Mouse (Mus musculus) kidney, embryonic 16.5 days (tissue): Measurements from ENCODE around the gene Ldlrad2. TPM values are rescaled to one million over a fixed set of nuclear protein-coding genes. Genes with fewer than 3 reads are reported as not detected.
"Not testable (repeated sequence)": the region's sequence is repeated elsewhere in the genome, so short reads cannot be mapped to it uniquely, and the experiment has no call there.

Experiments used
- ATAC-seq: fragments of 200-750 bp; cut with Nextera tagmentation; 2 replicates; pipeline ENCODE4 v1.8.0; 2017; ENCODE audit warnings: moderate TSS enrichment; ENCODE audit not compliant: low FRiP score, low TSS enrichment
- H3K27ac ChIP-seq: fragments of 300-500 bp; sonication (generic); 2 replicates; pipeline ENCODE4 v1.5.1; 2014; ENCODE audit warnings: low read length
- H3K27me3 ChIP-seq: fragments of 300-500 bp; sonication (generic); 2 replicates; pipeline ENCODE4 v1.6.1; 2014; ENCODE audit warnings: low read length, control low read depth, mixed read lengths; ENCODE audit not compliant: insufficient read depth
- H3K36me3 ChIP-seq: fragments of 300-500 bp; sonication (generic); 2 replicates; pipeline ENCODE4 v1.6.1; 2014; ENCODE audit warnings: low read length, control low read depth, mixed read lengths; ENCODE audit not compliant: insufficient read depth
- H3K4me1 ChIP-seq: fragments of 300-500 bp; sonication (generic); 2 replicates; pipeline ENCODE4 v1.6.1; 2014; ENCODE audit warnings: low read length, control low read depth, mixed read lengths; ENCODE audit not compliant: insufficient read depth
- H3K4me2 ChIP-seq: fragments of 300-500 bp; sonication (generic); replicated peaks from 2 replicates; pipeline ENCODE4 v1.6.1; 2014; ENCODE audit warnings: low read depth, low read length
- H3K4me3 ChIP-seq: fragments of 300-500 bp; sonication (generic); 2 replicates; pipeline ENCODE4 v1.5.1; 2014; ENCODE audit warnings: mild to moderate bottlenecking, low read length
- H3K9ac ChIP-seq: fragments of 300-500 bp; sonication (generic); replicated peaks from 2 replicates; pipeline ENCODE4 v1.6.1; 2014; ENCODE audit warnings: low read length
- H3K9me3 ChIP-seq: fragments of 300-500 bp; sonication (generic); 2 replicates; pipeline ENCODE4 v1.6.1; 2016; ENCODE audit warnings: low read length, control low read depth
- WGBS: fragments of 180-500 bp; shearing (Covaris S2); extraction: QIAGEN DNeasy Blood & Tissue Kit; methylation state at CpG from one replicate; pipeline ENCODE4 v1.1.7; 2014; 5-methylcytosine and 5-hydroxymethylcytosine counted together
- polyA plus RNA-seq: library from polyadenylated mRNA; unstranded; fragments of >200 nt; fragmentation: Nextera tagmentation; extraction: Ambion mirVana; gene quantifications from 2 replicates; pipeline ENCODE4 v1.2.1, GENCODE M21; 2015

Gene Ldlrad2
- polyA plus RNA-seq, 1 experiment from 2014 or later = not detected

DNA sequence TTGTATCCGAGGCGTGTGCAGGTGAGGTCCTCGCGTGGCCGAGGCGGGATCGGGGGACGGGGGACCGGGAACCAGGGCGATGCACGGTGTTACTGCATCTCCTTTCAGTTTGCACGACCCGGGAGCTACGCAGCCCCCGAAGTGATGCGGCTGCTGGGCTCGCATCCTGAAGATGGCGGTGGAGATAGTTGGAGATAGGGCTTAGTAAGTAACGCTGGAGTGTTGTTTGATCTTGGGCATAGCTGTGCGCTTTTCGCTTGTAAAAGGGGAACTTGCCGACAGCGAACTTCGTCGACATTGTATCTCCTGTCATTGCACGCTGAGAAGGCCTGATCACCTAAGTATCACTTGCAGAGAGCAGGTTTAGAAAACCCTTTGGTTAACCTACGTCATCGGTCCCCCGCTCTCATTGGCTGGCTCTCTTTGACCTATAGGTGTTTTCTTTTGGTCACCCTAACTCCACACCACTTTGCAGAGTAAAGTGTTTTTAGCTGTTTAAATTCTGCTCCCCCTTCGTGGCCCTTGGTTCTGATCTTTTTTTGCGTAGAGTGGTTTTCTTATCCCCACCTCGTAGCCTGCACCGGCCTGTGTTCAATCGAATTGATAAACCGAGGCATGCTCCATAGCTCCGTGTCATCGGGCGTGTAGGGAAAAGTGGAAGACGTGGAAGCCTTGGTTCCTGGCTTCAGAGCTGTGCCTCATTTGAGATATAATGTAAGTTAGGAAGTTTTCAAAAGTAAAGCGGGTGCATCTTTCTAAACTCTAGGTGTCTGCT lies 20.3 kb upstream of the Ldlrad2 start:
- Histone ChIP-seq H3K36me3 (no peaks in the 10 kb centered on the region), H3K4me2 (peak overlapping the region; percentile 80), H3K9ac (peak overlapping the region; percentile 89), H3K27ac (peak overlapping the region; percentile 99), H3K27me3 (no peaks in the 10 kb centered on the region), H3K4me1 (peaks cover 18% of the 10 kb centered on the region), H3K9me3 (no peaks in the 10 kb centered on the region), H3K4me3 (peak overlapping the region; percentile 92)
- 3% methylated on average over 40 of the region's 40 CpGs for WGBS
- no peak for ATAC-seq

DNA sequence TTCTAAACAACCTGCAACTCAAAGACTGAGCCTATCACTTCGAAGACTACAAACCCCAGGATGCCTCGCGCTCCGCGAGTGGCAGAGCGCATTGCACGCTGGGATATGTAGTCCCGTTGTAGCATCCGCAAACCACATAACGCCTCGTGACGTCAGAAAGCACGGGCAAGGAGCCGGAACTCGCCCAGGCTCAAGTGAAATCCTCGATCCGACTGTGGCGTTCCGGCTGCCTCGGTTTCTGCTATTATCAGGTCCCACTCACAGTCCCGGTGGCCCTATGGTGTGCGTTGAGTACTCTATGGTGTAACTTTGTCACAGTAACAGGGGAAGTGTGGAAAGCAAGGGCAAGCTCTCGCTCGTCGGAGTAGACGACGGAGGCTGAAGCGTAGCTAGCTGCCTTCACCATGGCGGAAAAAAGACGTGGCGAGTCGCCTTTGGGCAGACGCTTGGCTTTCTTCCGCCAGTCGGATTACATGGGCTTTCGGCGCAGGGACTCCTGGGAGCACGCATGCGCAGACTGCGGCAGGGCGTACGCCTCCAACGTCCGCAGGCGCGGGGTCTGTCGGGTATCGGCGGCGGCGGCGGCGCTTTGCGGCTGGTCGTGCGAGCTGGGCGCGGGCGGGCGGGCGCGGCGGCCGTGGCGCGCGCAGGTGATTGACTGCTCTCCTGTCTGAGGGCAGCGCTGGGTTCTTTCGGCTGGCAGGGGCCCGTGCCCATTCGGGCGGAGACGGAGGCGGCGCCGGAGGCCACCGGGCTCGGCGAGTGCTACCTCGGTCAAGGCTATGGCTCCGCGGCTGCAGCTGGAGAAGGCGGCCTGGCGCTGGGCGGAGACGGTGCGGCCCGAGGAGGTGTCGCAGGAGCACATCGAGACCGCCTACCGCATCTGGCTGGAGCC lies 19.5 kb upstream of the Ldlrad2 start, which contains the start of gene Usp48:
Gene Usp48, plus strand, starts transcription at position 155 of the 895 bp plus-strand sequence.
- peak; percentile 94 for ATAC-seq
- H3K9me3 ChIP-seq = no peaks in the 10 kb centered on the region
- H3K9ac ChIP-seq = peak within 1 kb of the TSS; percentile 89
- under 1% methylated on average over 92 of the region's 92 CpGs for WGBS
- H3K27ac ChIP-seq = peak within 1 kb of the TSS; percentile 99
- peak within 1 kb of the TSS; percentile 80 for H3K4me2 ChIP-seq
- peaks cover 16% of the 10 kb centered on the region for H3K4me1 ChIP-seq
- no peaks in the 10 kb centered on the region for H3K36me3 ChIP-seq
- peak within 1 kb of the TSS; percentile 92 for H3K4me3 ChIP-seq
- no peaks in the 10 kb centered on the region for H3K27me3 ChIP-seq

DNA sequence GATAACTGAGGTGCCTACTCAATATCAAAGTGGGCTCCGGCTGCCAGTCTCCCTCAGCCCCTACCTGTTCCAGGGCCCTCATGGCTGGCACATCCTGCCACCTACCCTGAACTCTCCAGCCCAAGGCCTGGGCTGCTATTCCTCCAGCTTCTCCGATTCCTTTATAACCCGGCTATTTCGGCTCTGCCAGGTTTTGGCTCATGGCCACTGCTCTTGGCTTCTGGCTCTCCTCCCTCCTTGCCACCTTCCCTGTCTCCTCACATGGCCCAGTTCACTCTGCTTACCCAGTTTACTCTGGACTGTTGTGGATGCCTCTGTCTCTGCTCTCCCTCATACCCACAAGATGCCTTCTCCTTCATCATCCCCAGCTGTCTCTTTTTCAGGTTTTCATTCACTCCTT lies 16.6 kb upstream of the Ldlrad2 start:
- no peak for ATAC-seq
- H3K36me3 ChIP-seq = no peaks in the 10 kb centered on the region
- no peaks in the 10 kb centered on the region for H3K27me3 ChIP-seq
- no peak overlapping the region for H3K27ac ChIP-seq
- H3K4me1 ChIP-seq = peaks cover 10% of the 10 kb centered on the region
- H3K4me3 ChIP-seq = no peak overlapping the region
- no peaks in the 10 kb centered on the region for H3K9me3 ChIP-seq
- H3K9ac ChIP-seq = no peak overlapping the region
- H3K4me2 ChIP-seq = no peak overlapping the region
- 91% methylated on average over 4 of the region's 4 CpGs for WGBS

DNA sequence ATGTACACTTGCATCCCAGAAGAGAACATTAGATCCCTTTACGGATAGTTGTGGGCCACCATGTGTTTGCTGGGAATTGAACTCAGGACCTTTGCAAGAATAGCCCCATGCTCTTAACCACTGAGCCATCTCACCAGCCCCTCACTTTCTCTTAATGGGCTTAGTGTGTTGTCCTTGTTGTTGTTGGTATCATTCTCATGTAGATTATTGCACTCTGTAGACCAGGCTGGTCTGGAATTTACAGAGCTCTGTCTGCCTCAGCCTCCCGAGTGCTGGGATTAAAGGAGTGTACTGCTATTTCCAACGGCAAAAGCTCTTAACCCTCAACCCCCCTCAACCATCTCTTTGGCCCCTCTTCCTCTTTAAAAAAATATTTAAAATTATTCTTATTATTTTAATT lies 15.2 kb upstream of the Ldlrad2 start:
- no peak overlapping the region for H3K27ac ChIP-seq
- H3K9ac ChIP-seq = no peak overlapping the region
- H3K4me3 ChIP-seq = no peak overlapping the region
- no peaks in the 10 kb centered on the region for H3K9me3 ChIP-seq
- H3K4me2 ChIP-seq = no peak overlapping the region
- H3K27me3 ChIP-seq = no peaks in the 10 kb centered on the region
- H3K4me1 ChIP-seq = no peaks in the 10 kb centered on the region
- whole genome bisulfite sequencing = 86% methylated on average over 3 of the region's 3 CpGs
- no peaks in the 10 kb centered on the region for H3K36me3 ChIP-seq
- ATAC-seq = no peak

DNA sequence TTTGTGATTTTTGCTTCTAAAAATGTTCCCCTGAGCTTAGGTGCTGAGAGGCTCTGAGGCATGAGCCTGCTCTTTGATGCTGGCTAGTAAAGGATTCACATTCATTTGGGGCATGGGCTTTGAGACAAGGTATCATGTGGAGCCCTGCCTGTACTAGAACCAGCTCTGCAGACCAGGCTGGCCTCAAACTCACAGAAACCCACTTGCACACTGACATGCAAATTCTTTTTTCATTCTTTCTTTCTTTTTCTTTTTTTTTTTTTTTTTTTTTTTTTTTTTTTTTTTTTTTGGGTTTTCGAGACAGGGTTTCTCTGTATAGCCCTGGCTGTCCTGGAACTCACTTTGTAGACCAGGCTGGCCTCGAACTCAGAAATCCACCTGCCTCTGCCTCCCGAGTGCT lies 14.7 kb upstream of the Ldlrad2 start:
- H3K27ac ChIP-seq, H3K4me2 ChIP-seq, H3K9me3 ChIP-seq, H3K36me3 ChIP-seq, H3K4me3 ChIP-seq, H3K27me3 ChIP-seq, H3K9ac ChIP-seq, H3K4me1 ChIP-seq, ATAC-seq: not testable (repeated sequence)
- WGBS = 83% methylated on average over 2 of the region's 3 CpGs

DNA sequence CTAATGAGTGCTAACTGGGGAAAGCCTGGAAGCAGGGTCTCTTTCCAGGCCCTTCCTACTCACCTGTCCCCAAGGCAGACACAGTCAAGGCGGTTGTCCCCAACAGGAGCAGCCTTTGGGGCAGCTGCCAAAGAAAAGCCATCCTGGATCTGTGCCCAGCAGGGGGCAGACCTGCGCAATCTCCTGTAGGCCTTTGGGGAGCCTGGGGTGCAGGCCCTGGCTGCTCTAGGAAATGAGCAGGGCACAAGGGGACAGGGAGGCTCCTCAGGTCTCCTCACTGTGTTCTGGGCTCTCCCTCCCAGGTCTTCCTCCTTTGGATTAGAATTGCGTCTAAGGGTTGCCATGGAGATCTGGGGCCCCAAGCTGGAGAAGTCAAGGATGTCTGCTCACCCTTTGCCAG lies 7.4 kb upstream of the Ldlrad2 start:
- whole genome bisulfite sequencing = 52% methylated on average over 3 of the region's 3 CpGs
- H3K27ac ChIP-seq = no peak overlapping the region
- no peaks in the 10 kb centered on the region for H3K9me3 ChIP-seq
- no peaks in the 10 kb centered on the region for H3K27me3 ChIP-seq
- H3K4me1 ChIP-seq = peaks cover 5% of the 10 kb centered on the region; the same call in 1 of the 2 replicates
- H3K9ac ChIP-seq = no peak overlapping the region
- no peak overlapping the region for H3K4me2 ChIP-seq
- H3K4me3 ChIP-seq = no peak overlapping the region
- ATAC-seq = no peak
- no peaks in the 10 kb centered on the region for H3K36me3 ChIP-seq

DNA sequence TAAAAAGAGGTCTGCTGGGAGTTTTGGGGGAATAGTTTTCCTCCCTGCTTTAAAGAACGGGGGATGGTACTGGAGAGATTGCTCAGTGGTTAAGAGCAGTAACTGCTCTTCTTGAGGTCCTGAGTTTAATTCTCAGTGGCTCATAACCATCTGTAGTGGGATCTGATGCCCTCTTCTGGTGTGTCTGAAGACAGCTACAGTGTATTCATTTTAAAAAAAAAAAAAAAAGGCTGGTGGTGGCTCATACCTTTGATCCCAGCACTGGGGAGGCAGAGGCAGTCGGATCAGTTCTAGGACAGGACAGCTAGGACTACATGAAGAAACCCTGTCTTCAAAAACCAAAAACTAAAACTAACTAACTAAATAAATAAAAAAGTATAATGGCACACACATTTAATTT lies 5.9 kb upstream of the Ldlrad2 start:
- no peaks in the 10 kb centered on the region for H3K36me3 ChIP-seq
- 76% methylated on average over 2 of the region's 2 CpGs for WGBS
- no peak for ATAC-seq

DNA sequence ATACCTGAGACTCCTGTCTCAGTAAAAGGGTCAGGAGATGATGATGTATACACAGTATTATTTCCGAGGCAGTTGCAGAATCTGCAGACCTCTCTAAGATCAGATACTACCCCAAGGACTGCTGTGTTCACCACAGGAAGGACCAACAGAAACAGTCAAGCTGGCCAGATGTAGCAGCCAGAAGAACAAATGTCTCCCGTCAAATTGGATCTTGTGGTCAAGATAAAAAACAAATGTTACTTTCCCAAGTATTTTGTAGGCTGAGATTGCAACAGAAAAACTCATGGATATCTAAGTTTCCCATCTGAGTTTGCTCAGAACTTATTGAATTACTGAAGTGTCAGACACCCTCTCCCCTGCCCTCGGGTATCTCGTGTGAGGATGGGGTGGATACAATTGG lies 5.4 kb upstream of the Ldlrad2 start:
- peak overlapping the region; percentile 7; the same call in 1 of the 2 replicates for H3K27ac ChIP-seq
- no peaks in the 10 kb centered on the region for H3K9me3 ChIP-seq
- H3K4me2 ChIP-seq = no peak overlapping the region
- peaks cover 5% of the 10 kb centered on the region; the same call in 1 of the 2 replicates for H3K4me1 ChIP-seq
- no peak overlapping the region for H3K9ac ChIP-seq
- no peaks in the 10 kb centered on the region for H3K27me3 ChIP-seq
- no peak overlapping the region for H3K4me3 ChIP-seq
- no peak; the same call in 1 of the 2 replicates for ATAC-seq
- no peaks in the 10 kb centered on the region for H3K36me3 ChIP-seq
- 42% methylated on average over 4 of the region's 4 CpGs for WGBS

More for the DNA sequence above, 5.9 kb upstream of the Ldlrad2 start:
- H3K4me1 ChIP-seq = peaks cover 5% of the 10 kb centered on the region; the same call in 1 of the 2 replicates
- no peak overlapping the region for H3K4me3 ChIP-seq
- no peaks in the 10 kb centered on the region for H3K9me3 ChIP-seq
- no peak overlapping the region for H3K27ac ChIP-seq
- H3K27me3 ChIP-seq = no peaks in the 10 kb centered on the region
- no peak overlapping the region for H3K4me2 ChIP-seq
- H3K9ac ChIP-seq = no peak overlapping the region

DNA sequence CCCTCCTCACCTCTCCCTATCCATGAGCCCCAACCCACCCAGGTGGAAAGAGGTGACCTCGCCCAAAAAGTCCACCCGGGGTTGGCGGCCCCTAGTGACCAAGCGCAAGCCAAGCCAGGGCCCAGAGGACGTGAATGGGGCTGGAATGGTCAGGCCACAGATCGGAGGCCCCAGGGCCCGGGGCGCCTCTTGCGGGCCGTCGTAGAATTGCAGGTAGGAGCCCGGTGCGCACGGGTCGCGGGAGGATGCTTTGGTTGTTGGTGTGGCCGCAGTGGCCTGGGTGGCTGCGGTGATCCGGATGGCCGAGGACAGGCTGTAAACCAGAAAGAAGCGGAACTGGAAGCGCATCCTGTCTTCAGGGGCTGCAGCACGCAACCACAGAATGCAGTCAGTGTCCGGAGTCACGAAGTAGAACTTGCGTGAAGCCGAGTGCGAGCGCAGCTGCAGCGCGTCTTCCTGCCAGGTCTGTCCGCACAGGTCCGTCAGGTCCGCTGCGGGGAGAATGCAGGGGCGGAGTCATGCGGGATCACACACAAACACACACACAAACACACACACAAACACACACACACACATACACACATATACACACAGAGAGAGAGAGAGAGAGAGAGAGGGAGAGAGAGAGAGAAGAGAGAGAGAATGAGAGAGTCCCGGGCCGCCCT lies 3.9 kb upstream of the Ldlrad2 start:
- no peaks in the 10 kb centered on the region for H3K27me3 ChIP-seq
- peak overlapping the region; percentile 57 for H3K9ac ChIP-seq
- H3K4me2 ChIP-seq = peak overlapping the region; percentile 64
- peak; percentile 67 for ATAC-seq
- no peaks in the 10 kb centered on the region for H3K9me3 ChIP-seq
- no peak overlapping the region for H3K27ac ChIP-seq
- 5% methylated on average over 39 of the region's 39 CpGs for WGBS
- H3K4me3 ChIP-seq = peak overlapping the region; percentile 41
- no peaks in the 10 kb centered on the region for H3K36me3 ChIP-seq
- peaks cover 5% of the 10 kb centered on the region; the same call in 1 of the 2 replicates for H3K4me1 ChIP-seq
